ENCODE assay signal across 13 mouse cellular contexts in the genomic region with DNA sequence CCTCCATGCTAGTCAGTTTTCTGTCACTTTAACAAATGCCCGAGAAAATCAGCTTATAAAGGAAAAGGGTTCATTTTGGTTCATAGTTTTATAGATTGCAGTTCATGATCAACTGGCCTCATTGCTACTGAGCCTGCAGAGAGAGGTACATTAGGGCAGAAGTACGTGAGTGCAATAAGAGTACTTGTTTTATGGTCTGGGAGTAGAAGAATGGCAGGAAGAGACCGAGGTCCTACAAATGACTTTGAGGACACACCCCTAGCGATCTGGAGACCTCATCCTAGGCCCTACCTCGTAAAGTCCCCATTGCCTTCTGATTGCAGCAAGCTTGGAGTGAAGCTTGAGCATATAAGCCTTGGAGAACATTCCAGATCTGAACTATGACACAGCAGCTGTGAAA. TPM values are rescaled to one million over a fixed set of nuclear protein-coding genes. Genes with fewer than 3 reads are reported as not detected.
"Had no signal": no experiment of that assay in that cellular context is flagged by ENCODE, and none has a peak within 500 bp of the region (broad histone marks: within the 10 kb centered on the region; RNA-seq: fewer than 3 reads in every experiment).

No protein-coding gene starts in this region.

- H3K4me2 ChIP-seq: kidney, embryonic 15.5 days; liver, embryonic 13.5 days; midbrain, embryonic 11.5 days; midbrain, embryonic 15.5 days; neural tube, embryonic 12.5 days had no signal

- H3K9ac ChIP-seq: kidney, embryonic 15.5 days; liver, embryonic 13.5 days; liver, postnatal 0 days; midbrain, embryonic 15.5 days; neural tube, embryonic 12.5 days had no signal

- H3K27me3 ChIP-seq: kidney, embryonic 15.5 days; liver, embryonic 13.5 days; midbrain, embryonic 15.5 days; neural tube, embryonic 12.5 days had no signal

- H3K27ac ChIP-seq: kidney, embryonic 15.5 days; limb, embryonic 10.5 days; liver, embryonic 13.5 days; midbrain, embryonic 15.5 days; neural tube, embryonic 12.5 days had no signal

- ATAC-seq: inflammation-experienced regulatory T-cells, adult 6 months; midbrain, embryonic 15.5 days had no signal

- H3K36me3 ChIP-seq: kidney, embryonic 15.5 days; limb, embryonic 10.5 days; liver, embryonic 13.5 days; midbrain, embryonic 15.5 days; neural tube, embryonic 12.5 days had no signal

- H3K4me3 ChIP-seq: kidney, embryonic 15.5 days; limb, embryonic 10.5 days; liver, embryonic 13.5 days; midbrain, embryonic 15.5 days; neural tube, embryonic 12.5 days had no signal

- H3K9me3 ChIP-seq: kidney, embryonic 15.5 days; limb, embryonic 10.5 days; midbrain, embryonic 15.5 days; neural tube, embryonic 12.5 days had no signal

- DNase-seq: kidney, adult 2 months; kidney, postnatal 14 days; liver, embryonic 13.5 days; liver, postnatal 0 days; thymus, postnatal 25 days had no signal

RNA-seq across cellular contexts. Expression of gene Kbtbd12, which starts 7.2 kb away (rescaled TPM):
- total RNA-seq: monocyte, adult 5-6 weeks; neutrophil, adult 5-6 weeks had no signal
- polyA plus RNA-seq: inflammation-experienced regulatory T-cells, adult 6 months; midbrain, embryonic 11.5 days; neural tube, embryonic 12.5 days had no signal
